Mouse (Mus musculus) stomach, embryonic 16.5 days (tissue): Measurements from ENCODE around the gene Osbpl8. TPM values are rescaled to one million over a fixed set of nuclear protein-coding genes. Genes with fewer than 3 reads are reported as not detected.

Experiments used
- ATAC-seq: fragments of 200-750 bp; cut with Nextera tagmentation; 2 replicates; pipeline ENCODE4 v1.8.0; 2017; ENCODE audit warnings: moderate number of reproducible peaks, moderate TSS enrichment; ENCODE audit not compliant: insufficient read depth, low FRiP score
- H3K27ac ChIP-seq: fragments of 300-500 bp; sonication (generic); 2 replicates; pipeline ENCODE4 v1.5.1; 2014; ENCODE audit warnings: low read length
- H3K27me3 ChIP-seq: fragments of 300-500 bp; sonication (generic); 2 replicates; pipeline ENCODE4 v1.6.1; 2014; ENCODE audit warnings: low read length, control low read depth, mixed read lengths; ENCODE audit not compliant: control insufficient read depth, insufficient read depth
- H3K36me3 ChIP-seq: fragments of 300-500 bp; sonication (generic); 2 replicates; pipeline ENCODE4 v1.6.1; 2014; ENCODE audit warnings: low read length; ENCODE audit not compliant: control insufficient read depth, insufficient read depth
- H3K4me1 ChIP-seq: fragments of 300-500 bp; sonication (generic); 2 replicates; pipeline ENCODE4 v1.6.1; 2014; ENCODE audit warnings: low read length, control low read depth, mixed read lengths; ENCODE audit not compliant: control insufficient read depth, insufficient read depth
- H3K4me2 ChIP-seq: fragments of 300-500 bp; sonication (generic); 2 replicates; pipeline ENCODE4 v1.6.1; 2014; ENCODE audit warnings: low read depth, low read length, mixed read lengths
- H3K4me3 ChIP-seq: fragments of 300-500 bp; sonication (generic); replicated peaks from 2 replicates; pipeline ENCODE4 v1.5.1; 2014; ENCODE audit warnings: mild to moderate bottlenecking, low read length
- H3K9ac ChIP-seq: fragments of 300-500 bp; sonication (generic); 2 replicates; pipeline ENCODE4 v1.6.1; 2014; ENCODE audit warnings: low read length
- H3K9me3 ChIP-seq: fragments of 300-500 bp; sonication (generic); replicated peaks from 2 replicates; pipeline ENCODE4 v1.6.1; 2016; ENCODE audit warnings: low read length, control low read depth; ENCODE audit not compliant: control insufficient read depth
- WGBS: fragments of 180-500 bp; shearing (Covaris S2); extraction: QIAGEN DNeasy Blood & Tissue Kit; methylation state at CpG from one replicate; pipeline ENCODE4 v1.1.7; 2014; 5-methylcytosine and 5-hydroxymethylcytosine counted together
- polyA plus RNA-seq: library from polyadenylated mRNA; unstranded; fragments of >200 nt; fragmentation: Nextera tagmentation; extraction: Ambion mirVana; gene quantifications from 2 replicates; pipeline ENCODE4 v1.2.1, GENCODE M21; 2015

Osbpl8 gene
- polyA plus RNA-seq, 1 experiment from 2014 or later: 6.7 TPM

- Histone ChIP-seq H3K9ac (no peak overlapping the region), H3K4me3 (no peak overlapping the region)
- 79% methylated on average over 7 of the region's 7 CpGs for WGBS
Measured at GRCm38 (mm10) chr10:111341761-111342160, 177.2 kb downstream of the Osbpl8 start.

GRCm38 (mm10) chr10:111343555-111343954, 179.0 kb downstream of the Osbpl8 start:
- H3K9me3 ChIP-seq: no peaks in the 10 kb centered on the region
- H3K4me3 ChIP-seq: no peak overlapping the region
- no peak for ATAC-seq
- no peak overlapping the region for H3K9ac ChIP-seq
- no peaks in the 10 kb centered on the region for H3K27me3 ChIP-seq
- WGBS: 72% methylated on average over 5 of the region's 5 CpGs
- H3K36me3 ChIP-seq: no peaks in the 10 kb centered on the region
- H3K4me1 ChIP-seq: no peaks in the 10 kb centered on the region
- no peak overlapping the region for H3K27ac ChIP-seq
- H3K4me2 ChIP-seq: no peak overlapping the region

More at GRCm38 (mm10) chr10:111341761-111342160, 177.2 kb downstream of the Osbpl8 start:
- Histone ChIP-seq H3K36me3 (no peaks in the 10 kb centered on the region), H3K9me3 (no peaks in the 10 kb centered on the region), H3K4me2 (no peak overlapping the region), H3K4me1 (no peaks in the 10 kb centered on the region), H3K27ac (no peak overlapping the region), H3K27me3 (no peaks in the 10 kb centered on the region)
- no peak for ATAC-seq

Other genes starting within 250 kb of the Osbpl8 start
- gene Csrp2, start 245.0 kb upstream of the Osbpl8 start, polyA plus RNA-seq: 208 and 209 TPM in 2 replicates
- 17.3 and 18.4 TPM in 2 replicates for gene Zdhhc17, start 154.6 kb upstream of the Osbpl8 start, polyA plus RNA-seq
- 4.0 and 4.4 TPM in 2 replicates for gene Bbs10, start 133.9 kb downstream of the Osbpl8 start, polyA plus RNA-seq